Mouse (Mus musculus) midbrain, embryonic 10.5 days (tissue): ENCODE results near the gene C1qa. TPM values are rescaled to one million over a fixed set of nuclear protein-coding genes. Genes with fewer than 3 reads are reported as not detected.

Source experiments
- DNase-seq: peaks from one replicate; pipeline ENCODE4 v3.0.0-alpha.2; 2017; ENCODE audit warnings: low spot score
- H3K27ac ChIP-seq: fragments of 300-500 bp; sonication (generic); replicated peaks from 2 replicates; pipeline ENCODE4 v1.5.1; 2016; ENCODE audit warnings: mild to moderate bottlenecking
- H3K27me3 ChIP-seq: fragments of 300-500 bp; sonication (generic); 2 replicates; pipeline ENCODE4 v1.6.1; 2016; ENCODE audit warnings: low read depth, mild to moderate bottlenecking; ENCODE audit not compliant: poor library complexity, severe bottlenecking
- H3K36me3 ChIP-seq: fragments of 300-500 bp; sonication (generic); 2 replicates; pipeline ENCODE4 v1.6.1; 2016; ENCODE audit warnings: mild to moderate bottlenecking, moderate library complexity
- H3K4me1 ChIP-seq: fragments of 300-500 bp; sonication (generic); 2 replicates; pipeline ENCODE4 v1.6.1; 2016
- H3K4me3 ChIP-seq: fragments of 300-500 bp; sonication (generic); 2 replicates; pipeline ENCODE4 v1.5.1; 2016; ENCODE audit warnings: mild to moderate bottlenecking, moderate library complexity
- H3K9me3 ChIP-seq: fragments of 300-500 bp; sonication (generic); replicated peaks from 2 replicates; pipeline ENCODE4 v1.6.1; 2016; ENCODE audit warnings: mild to moderate bottlenecking
- WGBS: fragments of 180-500 bp; shearing (Covaris S2); methylation state at CpG from one replicate; pipeline ENCODE4 v1.1.7; 2016; 5-methylcytosine and 5-hydroxymethylcytosine counted together
- polyA plus RNA-seq: library from polyadenylated mRNA; unstranded; fragments of >200 nt; fragmentation: Nextera tagmentation; extraction: Ambion mirVana; gene quantifications from 2 replicates; pipeline ENCODE4 v1.2.1, GENCODE M21; 2016

The C1qa gene
- polyA plus RNA-seq, 1 experiment from 2014 or later: 4.9 TPM

- H3K4me1 ChIP-seq: peaks cover 62% of the 10 kb centered on the region
- H3K27ac ChIP-seq: peak overlapping the region; percentile 93
- DNase-seq: no peak
- 84% methylated on average over 6 of the region's 6 CpGs for WGBS
- peaks cover 10% of the 10 kb centered on the region; the same call in 1 of the 2 replicates for H3K27me3 ChIP-seq
- no peaks in the 10 kb centered on the region for H3K9me3 ChIP-seq
- H3K36me3 ChIP-seq: no peaks in the 10 kb centered on the region
- H3K4me3 ChIP-seq: no peak overlapping the region
Observed at GRCm38 (mm10) chr4:136868371-136868770, 30.2 kb downstream of the C1qa start.

DNA sequence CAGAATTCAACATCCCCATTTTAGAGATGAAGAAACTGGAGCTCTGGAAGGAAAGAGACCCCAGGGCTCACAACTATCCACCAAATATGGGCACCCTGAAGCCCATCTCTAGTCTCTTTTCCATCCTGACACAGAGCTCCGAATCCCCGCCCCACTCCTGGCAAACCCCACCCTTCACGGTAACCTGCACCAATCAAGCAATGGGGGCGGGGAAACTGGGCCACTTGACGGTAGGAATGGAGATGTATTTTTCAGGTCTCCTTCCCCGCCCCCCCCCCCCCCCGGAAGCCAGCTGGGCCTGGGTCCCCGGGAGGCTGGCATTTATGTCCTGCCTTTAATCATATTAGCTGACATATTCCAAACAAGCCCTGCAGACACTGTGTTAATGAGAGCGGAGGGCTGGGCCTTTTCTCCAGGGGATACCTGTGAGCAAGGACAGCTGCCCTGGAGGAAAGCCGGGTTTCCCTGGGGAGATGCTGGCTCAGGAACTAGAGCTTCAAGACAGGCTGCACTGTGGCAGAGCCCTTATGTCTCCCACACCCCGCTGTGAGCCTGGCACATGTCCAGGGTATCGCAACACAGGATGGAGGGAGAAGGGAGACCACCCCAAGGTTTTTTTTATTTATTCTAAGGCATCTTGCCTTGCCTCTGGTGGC is 30.8 kb downstream of the C1qa start:
- Histone ChIP-seq H3K9me3 (no peaks in the 10 kb centered on the region), H3K36me3 (no peaks in the 10 kb centered on the region), H3K27me3 (peaks cover 14% of the 10 kb centered on the region; the same call in 1 of the 2 replicates), H3K4me1 (peaks cover 67% of the 10 kb centered on the region), H3K27ac (peak overlapping the region; percentile 93), H3K4me3 (no peak overlapping the region)
- DNase-seq: peak; percentile 56
- 16% methylated on average over 12 of the region's 12 CpGs for WGBS

- peaks cover 90% of the 10 kb centered on the region for H3K4me1 ChIP-seq
- no peaks in the 10 kb centered on the region for H3K36me3 ChIP-seq
- WGBS: 60% methylated on average over 5 of the region's 5 CpGs
- H3K4me3 ChIP-seq: peak overlapping the region; percentile 29
- H3K9me3 ChIP-seq: no peaks in the 10 kb centered on the region
- peak overlapping the region; percentile 93 for H3K27ac ChIP-seq
- DNase-seq: no peak
- H3K27me3 ChIP-seq: peaks cover 19% of the 10 kb centered on the region; the same call in 1 of the 2 replicates
Observed at GRCm38 (mm10) chr4:136865531-136865930, 33.1 kb downstream of the C1qa start.

- peak overlapping the region; percentile 29 for H3K4me3 ChIP-seq
- peaks cover 19% of the 10 kb centered on the region; the same call in 1 of the 2 replicates for H3K27me3 ChIP-seq
- no peaks in the 10 kb centered on the region for H3K9me3 ChIP-seq
- H3K4me1 ChIP-seq: peaks cover 93% of the 10 kb centered on the region
- H3K27ac ChIP-seq: peak overlapping the region; percentile 93
- WGBS: 5% methylated on average over 15 of the region's 15 CpGs
- H3K36me3 ChIP-seq: no peaks in the 10 kb centered on the region
- DNase-seq: peak; percentile 96
Observed at GRCm38 (mm10) chr4:136864751-136865470, 33.7 kb downstream of the C1qa start.

DNA sequence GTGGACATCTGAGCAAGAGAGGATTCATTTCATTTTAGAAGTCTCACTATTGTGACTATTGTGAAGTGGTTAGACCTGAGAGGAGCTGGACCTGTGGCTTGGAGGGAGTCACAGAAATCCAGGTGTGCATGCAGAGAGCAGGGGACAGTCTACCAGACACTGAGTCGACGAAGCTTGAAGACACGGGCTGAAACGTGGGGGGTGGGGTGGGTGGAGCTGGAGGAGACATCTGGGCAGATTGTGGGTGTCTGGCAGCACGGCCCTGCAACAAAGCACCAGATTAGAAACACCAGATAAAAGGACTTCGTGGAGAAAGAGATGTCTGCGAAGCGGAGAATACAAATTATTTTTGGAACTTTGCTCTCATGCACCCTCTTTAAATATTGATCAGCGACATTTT is 35.1 kb downstream of the C1qa start:
- Histone ChIP-seq H3K4me1 (peaks cover 95% of the 10 kb centered on the region), H3K9me3 (no peaks in the 10 kb centered on the region), H3K4me3 (no peak overlapping the region), H3K27me3 (peaks cover 19% of the 10 kb centered on the region; the same call in 1 of the 2 replicates), H3K27ac (peak overlapping the region; percentile 93), H3K36me3 (no peaks in the 10 kb centered on the region)
- 34% methylated on average over 9 of the region's 9 CpGs for WGBS
- peak; percentile 47 for DNase-seq

DNA sequence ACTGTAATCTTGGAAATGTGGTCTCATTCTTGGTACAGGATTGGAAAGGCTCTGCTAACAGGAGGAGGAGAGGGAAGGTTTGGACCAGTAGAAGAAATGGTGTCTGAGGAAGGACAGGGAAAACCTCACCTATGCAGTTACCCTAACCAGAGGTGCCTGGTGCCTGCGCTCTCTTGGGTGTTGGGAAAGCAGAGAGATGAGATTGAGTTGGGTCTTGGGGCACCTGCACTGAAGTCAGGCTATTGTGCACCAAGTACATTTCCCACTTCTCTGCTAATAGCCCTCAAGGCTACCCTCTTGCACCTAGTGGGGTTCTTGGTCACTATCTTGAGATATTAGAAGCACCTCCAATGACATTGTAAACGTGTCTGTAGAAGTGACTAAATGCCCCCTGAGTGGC is 36.2 kb downstream of the C1qa start:
- peak overlapping the region; percentile 31; the same call in 1 of the 2 replicates for H3K4me3 ChIP-seq
- no peak for DNase-seq
- no peaks in the 10 kb centered on the region for H3K36me3 ChIP-seq
- H3K4me1 ChIP-seq: peaks cover 91% of the 10 kb centered on the region
- 54% methylated on average over 2 of the region's 2 CpGs for WGBS
- peak overlapping the region; percentile 93 for H3K27ac ChIP-seq
- no peaks in the 10 kb centered on the region for H3K9me3 ChIP-seq
- peaks cover 19% of the 10 kb centered on the region; the same call in 1 of the 2 replicates for H3K27me3 ChIP-seq

DNA sequence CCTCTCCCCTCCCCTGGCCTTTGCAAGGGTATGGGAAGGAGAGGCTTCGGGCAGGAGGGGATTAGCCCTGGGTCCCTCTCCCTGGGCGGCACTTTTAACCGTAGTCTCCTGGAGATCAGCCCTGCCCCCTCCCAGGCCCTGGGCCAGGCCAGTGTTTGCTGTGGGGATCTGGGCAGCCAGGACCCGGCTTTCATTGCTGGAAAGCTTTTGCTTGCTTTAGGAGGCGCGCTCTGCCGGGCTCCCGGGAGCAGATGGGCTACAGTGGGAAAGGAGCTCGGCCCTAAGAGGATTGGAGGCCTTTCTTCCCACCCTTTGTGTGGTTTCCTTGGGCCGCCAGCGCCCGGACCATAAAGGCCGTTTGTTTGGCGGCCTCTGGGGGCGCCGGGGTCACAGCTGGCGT is 36.8 kb downstream of the C1qa start:
- WGBS: 3% methylated on average over 17 of the region's 17 CpGs
- Histone ChIP-seq H3K4me1 (peaks cover 91% of the 10 kb centered on the region), H3K9me3 (no peaks in the 10 kb centered on the region), H3K27me3 (peaks cover 19% of the 10 kb centered on the region; the same call in 1 of the 2 replicates), H3K4me3 (peak overlapping the region; percentile 31), H3K36me3 (no peaks in the 10 kb centered on the region), H3K27ac (peak overlapping the region; percentile 93)
- peak; percentile 86 for DNase-seq

- Histone ChIP-seq H3K27ac (peak overlapping the region; percentile 93), H3K36me3 (no peaks in the 10 kb centered on the region), H3K9me3 (no peaks in the 10 kb centered on the region), H3K4me1 (peaks cover 90% of the 10 kb centered on the region), H3K4me3 (no peak overlapping the region), H3K27me3 (peaks cover 10% of the 10 kb centered on the region; the same call in 1 of the 2 replicates)
- WGBS: 83% methylated on average over 7 of the region's 7 CpGs
- no peak for DNase-seq
Observed at GRCm38 (mm10) chr4:136860022-136860421, 38.6 kb downstream of the C1qa start.

- WGBS: 34% methylated on average over 6 of the region's 6 CpGs
- peak; percentile 64 for DNase-seq
- peak overlapping the region; percentile 93 for H3K27ac ChIP-seq
Observed at GRCm38 (mm10) chr4:136855081-136855480, 43.5 kb downstream of the C1qa start.

DNA sequence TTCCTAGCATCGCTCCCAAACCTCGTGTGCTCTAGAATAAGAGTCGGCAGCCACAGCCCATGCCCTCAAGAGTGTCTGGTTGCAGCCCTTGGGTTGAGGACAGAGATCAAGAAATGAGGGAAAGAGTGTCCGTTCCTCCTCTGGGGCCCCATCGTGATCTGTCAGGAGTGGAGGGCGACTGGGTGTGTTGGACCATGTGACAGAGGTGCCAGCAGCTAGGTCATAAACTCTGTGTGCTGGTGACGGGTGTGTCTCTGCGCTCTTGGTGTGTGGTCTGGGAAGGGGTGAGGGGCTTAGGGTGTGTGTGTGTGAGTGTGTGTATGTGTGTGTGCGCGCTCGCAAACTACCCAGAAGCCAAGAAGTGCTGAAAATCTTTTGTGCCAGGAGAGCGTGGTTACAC is 45.6 kb downstream of the C1qa start:
- Histone ChIP-seq H3K4me3 (no peak overlapping the region), H3K27ac (peak overlapping the region; percentile 39), H3K4me1 (peaks cover 49% of the 10 kb centered on the region), H3K9me3 (no peaks in the 10 kb centered on the region), H3K36me3 (no peaks in the 10 kb centered on the region), H3K27me3 (no peaks in the 10 kb centered on the region)
- no peak for DNase-seq
- WGBS: 90% methylated on average over 12 of the region's 12 CpGs

More at GRCm38 (mm10) chr4:136855081-136855480, 43.5 kb downstream of the C1qa start:
- H3K9me3 ChIP-seq: no peaks in the 10 kb centered on the region
- no peaks in the 10 kb centered on the region for H3K36me3 ChIP-seq
- H3K4me1 ChIP-seq: peaks cover 53% of the 10 kb centered on the region
- no peak overlapping the region for H3K4me3 ChIP-seq
- H3K27me3 ChIP-seq: no peaks in the 10 kb centered on the region

DNA sequence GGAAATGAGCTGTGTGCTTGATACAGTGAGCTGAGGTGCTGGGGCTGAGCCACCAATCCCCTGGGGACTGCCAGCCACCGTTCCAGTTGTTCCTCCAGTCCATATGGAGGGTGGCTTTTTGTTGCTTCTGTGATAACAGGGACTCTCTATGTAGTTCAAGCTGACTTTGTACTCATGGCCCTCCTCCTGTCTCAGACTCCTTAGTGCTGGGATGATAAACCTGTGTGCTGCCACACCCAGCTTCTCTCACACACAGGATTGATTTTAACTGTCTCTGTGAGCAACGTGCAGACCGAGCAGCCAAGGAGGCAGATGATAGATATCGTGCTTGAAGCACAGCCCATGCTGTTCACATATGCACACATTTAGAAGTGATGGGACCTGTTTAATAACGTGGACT is 46.5 kb downstream of the C1qa start:
- WGBS: 78% methylated on average over 5 of the region's 5 CpGs
- peak overlapping the region; percentile 39; the same call in 1 of the 2 replicates for H3K27ac ChIP-seq
- DNase-seq: no peak
- H3K4me3 ChIP-seq: no peak overlapping the region
- no peaks in the 10 kb centered on the region for H3K36me3 ChIP-seq
- H3K27me3 ChIP-seq: no peaks in the 10 kb centered on the region
- peaks cover 47% of the 10 kb centered on the region for H3K4me1 ChIP-seq
- no peaks in the 10 kb centered on the region for H3K9me3 ChIP-seq

GRCm38 (mm10) chr4:136848565-136848964 is 50.0 kb downstream of the C1qa start:
- 79% methylated on average over 4 of the region's 4 CpGs for WGBS
- DNase-seq: no peak
- Histone ChIP-seq H3K9me3 (no peaks in the 10 kb centered on the region), H3K4me3 (no peak overlapping the region), H3K27ac (peak overlapping the region; percentile 29), H3K4me1 (peaks cover 36% of the 10 kb centered on the region), H3K27me3 (peaks cover 11% of the 10 kb centered on the region; the same call in 1 of the 2 replicates), H3K36me3 (no peaks in the 10 kb centered on the region)

- H3K36me3 ChIP-seq: no peaks in the 10 kb centered on the region
- WGBS: 87% methylated on average over 6 of the region's 6 CpGs
- H3K27ac ChIP-seq: no peak overlapping the region
Observed at GRCm38 (mm10) chr4:136847166-136847565, 51.4 kb downstream of the C1qa start.

More at GRCm38 (mm10) chr4:136847166-136847565, 51.4 kb downstream of the C1qa start:
- no peaks in the 10 kb centered on the region for H3K9me3 ChIP-seq
- H3K4me1 ChIP-seq: peaks cover 27% of the 10 kb centered on the region
- peaks cover 11% of the 10 kb centered on the region; the same call in 1 of the 2 replicates for H3K27me3 ChIP-seq
- no peak for DNase-seq
- H3K4me3 ChIP-seq: no peak overlapping the region
